Mouse (Mus musculus) v-Abl transformed pro-B cells (cell line): Measurements from ENCODE around the gene Rin1.

ENCODE experiments used
- in situ Hi-C, 2 experiments: fragments of 400-800 bp; cut with MboI; formaldehyde crosslinking; loops; one replicate each; pipeline ENCODE4 v1.15.1; 2025; ENCODE audit not compliant: unreplicated experiment in 2 of 2

Gene Rin1

DNA sequence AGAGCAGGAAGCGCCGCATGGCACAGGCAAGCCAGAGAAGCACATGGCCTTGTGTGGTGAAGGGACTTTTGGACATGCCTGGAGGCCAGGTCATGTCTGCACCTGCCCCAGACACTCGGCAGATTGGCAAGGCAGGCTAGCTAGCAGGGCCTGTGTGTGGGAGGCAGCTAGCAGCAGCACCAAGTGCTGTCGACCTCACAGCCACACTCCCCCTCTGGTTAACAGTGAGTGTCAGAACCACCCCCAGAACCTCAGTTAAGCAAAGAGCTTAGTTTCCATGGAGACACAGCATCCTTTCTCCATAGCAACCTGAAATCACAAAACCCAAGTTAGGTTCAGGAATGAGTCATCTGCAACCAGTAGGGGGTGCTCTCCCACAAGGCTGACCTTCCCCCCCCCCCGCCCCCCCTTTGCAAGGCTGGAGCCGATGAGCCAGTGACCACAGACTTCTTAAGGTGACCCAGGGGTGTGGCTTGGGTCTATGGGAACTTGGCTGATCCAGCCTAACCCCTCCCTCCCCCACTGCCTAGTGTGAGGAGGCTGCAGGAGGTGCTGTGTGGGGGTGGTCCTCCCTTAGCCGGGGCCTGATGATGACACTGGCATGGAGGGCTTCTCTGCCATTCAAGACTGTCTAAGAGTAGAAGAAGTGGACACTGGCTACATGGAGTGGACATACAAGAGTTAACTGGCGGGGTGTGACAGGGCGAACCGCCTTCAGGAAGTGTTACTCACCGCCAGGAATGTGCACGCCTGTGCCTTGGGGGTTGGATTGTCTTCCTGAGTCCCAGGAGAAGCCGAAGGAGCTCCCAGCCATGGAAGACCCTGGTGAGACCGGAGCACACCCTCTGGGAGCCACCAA lies at the start of gene Rin1:
Gene Rin1, plus strand, starts transcription at position 435 of the 859 bp plus-strand sequence.
- in situ Hi-C loops = no loop called here

DNA sequence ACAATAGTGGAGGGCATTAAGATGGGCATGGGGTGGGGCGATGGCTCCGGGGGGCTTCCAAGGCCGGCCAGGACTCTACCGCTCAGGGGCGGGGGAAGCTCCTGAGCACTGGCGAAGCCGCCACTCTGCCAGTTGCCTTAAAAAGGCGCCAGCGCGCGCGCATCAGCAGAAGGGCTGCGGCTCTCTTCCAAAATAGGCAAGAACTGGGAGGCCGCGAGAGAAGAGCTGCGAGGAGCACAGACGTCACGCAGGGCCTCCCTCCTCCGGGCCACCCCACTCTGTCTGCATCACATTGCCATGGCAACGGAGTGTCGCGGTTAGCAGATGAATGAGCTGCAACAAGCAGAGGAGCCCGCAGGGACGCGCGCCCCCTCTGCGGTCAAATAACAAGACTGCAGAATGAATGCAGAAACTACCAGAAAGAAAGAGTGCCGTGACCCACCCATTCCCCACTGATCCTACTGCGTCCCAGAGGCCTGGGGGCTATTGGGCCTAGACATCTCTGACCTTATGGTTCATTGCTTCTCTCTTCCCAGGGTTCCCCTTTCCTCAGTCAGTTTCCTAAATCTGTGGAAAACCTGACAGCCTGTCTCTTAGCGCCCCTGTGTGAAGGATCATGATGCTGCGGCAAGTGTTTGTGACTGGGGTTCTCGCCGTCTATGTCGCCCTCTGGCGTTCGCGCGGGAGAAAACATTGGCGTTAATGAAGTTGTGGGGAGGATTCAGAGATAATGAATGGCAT lies 48.4 kb upstream of the Rin1 start:
- in situ Hi-C loops = loop anchor here (5.0 kb wide), 4 partner anchors 245 to 505 kb away; partner anchors contain the start of genes Rbm4b (in 2 of the 2), 2010003K11Rik (in 1 of the 2) and Rce1 (in 1 of the 2)

DNA sequence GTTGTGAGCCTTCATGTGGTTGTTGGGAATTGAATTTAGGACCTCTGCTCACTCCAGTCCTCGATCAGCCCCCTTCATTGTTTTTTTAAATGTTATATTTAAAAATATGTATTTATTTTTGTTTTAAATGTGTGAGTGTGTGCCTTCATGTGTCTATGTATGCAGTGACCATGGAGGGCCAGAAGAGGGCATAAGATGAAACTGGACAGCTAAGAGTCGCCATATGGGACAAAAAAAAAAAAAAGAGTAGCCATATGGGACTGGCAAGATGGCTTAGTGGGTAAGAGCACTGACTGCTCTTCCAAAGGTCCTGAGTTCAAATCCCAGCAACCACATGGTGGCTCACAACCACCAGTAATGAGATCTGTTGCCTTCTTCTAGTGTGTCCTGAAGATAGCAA lies 46.6 kb upstream of the Rin1 start:
- in situ Hi-C loops = loop anchor here (5.0 kb wide), 4 partner anchors 246 to 506 kb away; partner anchors contain the start of genes Rbm4b (in 2 of the 2), 2010003K11Rik (in 1 of the 2) and Rce1 (in 1 of the 2)

DNA sequence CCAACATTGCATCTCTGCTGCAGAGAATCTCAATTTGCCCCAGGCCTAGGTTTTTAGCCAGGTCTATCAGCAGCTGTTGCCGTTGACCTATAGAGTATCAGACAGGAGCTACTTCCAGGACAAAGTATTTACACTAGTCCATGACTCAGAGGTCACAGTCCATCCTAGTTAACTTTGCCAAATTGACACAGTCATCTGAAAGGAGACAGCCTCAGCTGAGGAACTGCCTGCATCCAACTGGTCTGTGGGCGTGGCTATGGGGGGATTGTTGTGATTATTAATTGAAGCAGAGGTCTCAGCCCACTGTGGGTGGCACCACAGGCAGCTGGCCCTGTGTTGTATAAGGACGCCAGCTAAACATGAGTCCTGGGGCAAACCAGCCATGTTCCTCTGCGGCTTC lies 45.4 kb upstream of the Rin1 start:
- in situ Hi-C loops = loop anchor here (5.0 kb wide), 4 partner anchors 248 to 508 kb away; partner anchors contain the start of genes Rbm4b (in 2 of the 2), 2010003K11Rik (in 1 of the 2) and Rce1 (in 1 of the 2)

DNA sequence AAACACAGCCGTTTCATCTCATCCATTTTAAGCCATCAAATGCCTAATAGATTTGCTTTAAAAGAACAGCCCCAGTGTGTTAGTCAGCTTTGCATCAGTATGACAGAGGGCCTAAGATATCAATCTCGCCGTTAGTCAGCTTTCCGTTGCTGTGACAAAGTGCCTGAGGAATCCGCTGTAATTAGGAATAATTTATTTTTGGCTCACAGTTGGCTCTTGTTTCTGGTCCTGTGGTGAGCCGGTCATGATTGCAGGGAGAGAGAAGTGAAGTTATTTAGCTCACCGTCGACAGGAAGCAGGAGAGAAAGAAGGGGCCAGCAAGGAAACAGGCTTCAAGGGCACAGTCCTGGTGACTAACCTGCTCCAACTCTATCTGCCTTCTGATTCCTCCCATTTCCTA lies 37.1 kb upstream of the Rin1 start:
- in situ Hi-C loops = loop anchor here in 1 of 2 experiments (10.0 kb wide), 1 partner anchor 62 kb away; no protein-coding TSS in a partner anchor

DNA sequence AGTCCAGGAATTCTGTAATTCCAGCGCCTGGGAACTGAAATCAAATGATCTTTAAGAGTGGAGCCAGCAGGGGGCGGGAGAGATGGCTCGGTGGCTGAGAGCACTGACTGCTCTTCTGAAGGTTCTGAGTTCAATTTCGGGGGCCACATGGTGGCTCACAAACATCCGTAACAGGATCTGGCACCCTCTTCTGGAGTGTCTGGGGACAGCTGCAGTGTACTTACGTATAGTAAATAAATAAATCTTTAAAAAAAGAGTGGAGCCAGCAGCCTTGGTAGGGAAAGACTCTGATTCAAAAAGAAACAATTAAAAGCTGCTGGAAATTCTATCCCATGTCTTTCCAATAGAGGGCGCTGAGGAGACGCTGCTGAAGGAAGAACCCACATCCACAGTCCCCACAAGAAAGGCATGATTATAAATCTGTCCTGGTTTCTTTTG lies 35.3 kb upstream of the Rin1 start:
- in situ Hi-C loops = loop anchor here in 1 of 2 experiments (10.0 kb wide), 1 partner anchor 60 kb away; no protein-coding TSS in a partner anchor

DNA sequence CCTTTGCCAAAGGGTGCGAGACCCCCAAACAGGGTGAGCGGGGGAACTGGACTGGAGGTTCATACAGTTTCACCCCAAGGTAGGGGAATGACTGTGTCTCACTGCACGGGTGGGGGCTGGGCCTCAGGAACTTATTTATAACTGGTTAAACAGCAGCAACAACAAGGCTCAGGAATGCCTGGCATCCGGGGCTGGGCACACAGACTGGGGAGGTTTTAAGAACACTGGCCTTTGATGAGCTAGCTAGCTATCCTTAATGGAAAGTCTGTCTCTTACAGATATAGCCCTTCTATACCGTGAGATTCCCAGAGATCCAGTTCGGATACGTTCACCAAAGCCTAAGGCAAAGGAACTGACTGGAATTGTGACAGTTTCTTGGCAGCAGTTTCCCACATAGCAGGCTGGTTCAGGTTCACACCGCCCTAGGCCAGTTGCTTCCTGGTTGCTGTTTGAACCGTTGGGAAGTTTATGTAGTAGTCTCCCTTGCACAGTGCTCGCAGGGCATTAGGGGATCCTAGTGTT lies 34.0 kb upstream of the Rin1 start:
- in situ Hi-C loops = loop anchor here in 1 of 2 experiments (10.0 kb wide), 1 partner anchor 59 kb away; no protein-coding TSS in a partner anchor

DNA sequence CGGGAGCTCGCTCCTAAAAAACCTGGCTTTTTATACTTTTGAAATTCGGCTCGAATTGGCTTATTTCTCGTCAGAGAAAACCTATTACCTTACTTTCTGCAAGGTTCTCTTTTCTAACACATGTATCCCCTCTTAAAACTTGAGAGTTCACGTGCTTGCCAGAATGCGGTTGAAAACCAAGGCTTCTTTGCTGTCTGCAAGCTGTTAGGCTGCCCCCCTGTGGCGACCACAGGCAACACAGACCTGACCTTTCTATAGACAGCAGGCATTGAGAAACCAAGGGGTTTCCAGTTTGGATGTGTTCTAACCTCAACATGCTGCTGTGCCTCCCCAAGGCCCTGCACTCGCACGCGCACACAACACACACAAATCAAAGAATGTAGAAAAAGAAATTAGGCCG lies 33.5 kb upstream of the Rin1 start:
- in situ Hi-C loops = loop anchor here in 1 of 2 experiments (10.0 kb wide), 1 partner anchor 58 kb away; no protein-coding TSS in a partner anchor

DNA sequence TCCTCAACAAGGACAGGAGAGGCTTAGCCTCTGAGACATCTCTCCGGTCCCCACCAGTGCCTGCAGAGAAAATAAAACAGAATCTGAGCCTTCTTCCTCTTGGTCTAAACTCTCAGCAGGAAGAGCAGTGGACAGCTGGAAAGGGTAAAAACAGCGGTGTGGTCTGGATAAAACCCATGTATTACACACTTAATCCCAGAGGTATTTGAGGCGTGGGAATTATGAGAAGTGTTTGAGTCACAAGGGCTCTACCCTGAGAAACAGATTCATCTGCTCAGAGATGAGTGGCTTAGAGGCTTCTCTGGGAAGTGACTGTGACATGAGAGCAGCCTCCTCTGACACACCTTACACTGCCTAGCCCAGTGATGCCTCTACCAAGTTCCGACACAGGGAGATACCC lies 32.7 kb upstream of the Rin1 start:
- in situ Hi-C loops = loop anchor here in 1 of 2 experiments (10.0 kb wide), 1 partner anchor 57 kb away; no protein-coding TSS in a partner anchor

DNA sequence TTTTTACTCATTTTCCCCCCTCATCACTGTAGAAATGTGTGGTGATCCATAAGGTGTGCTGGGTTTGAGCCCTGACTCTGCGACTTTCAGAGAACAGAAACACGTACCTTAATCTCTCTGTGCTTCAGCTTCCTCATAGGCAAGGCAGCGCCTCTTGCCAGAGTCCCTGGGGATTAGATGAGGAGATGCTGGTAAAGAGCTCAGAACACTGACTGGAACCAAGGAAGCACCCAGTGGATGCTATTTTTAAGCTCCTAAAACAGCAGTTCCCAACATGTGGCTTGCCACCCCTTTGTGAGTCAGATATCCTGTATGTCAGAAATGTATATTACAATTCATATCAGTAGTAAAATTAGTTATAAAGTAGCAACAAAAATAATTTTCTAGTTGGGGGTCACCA lies 32.1 kb upstream of the Rin1 start:
- in situ Hi-C loops = loop anchor here in 1 of 2 experiments (10.0 kb wide), 1 partner anchor 57 kb away; no protein-coding TSS in a partner anchor

DNA sequence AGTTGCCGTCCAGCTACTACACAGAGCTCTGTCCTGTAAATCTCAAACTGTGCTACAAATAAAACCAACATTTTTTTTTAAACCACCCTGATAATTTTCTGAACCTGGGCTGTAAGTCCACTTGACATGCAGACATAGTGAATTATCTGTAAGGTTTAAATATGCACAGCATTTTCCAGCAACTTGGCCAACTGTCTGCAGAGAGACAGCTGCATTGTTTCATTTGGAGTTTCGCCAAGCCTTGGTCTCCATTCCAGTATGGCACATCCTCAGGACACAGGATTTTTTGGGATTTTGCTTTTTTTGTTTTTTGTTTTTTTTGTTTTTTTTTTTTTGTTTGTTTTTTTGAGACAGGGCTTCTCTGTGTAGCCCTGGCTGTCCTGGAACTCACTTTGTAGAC lies 28.9 kb upstream of the Rin1 start:
- in situ Hi-C loops = no loop called here

DNA sequence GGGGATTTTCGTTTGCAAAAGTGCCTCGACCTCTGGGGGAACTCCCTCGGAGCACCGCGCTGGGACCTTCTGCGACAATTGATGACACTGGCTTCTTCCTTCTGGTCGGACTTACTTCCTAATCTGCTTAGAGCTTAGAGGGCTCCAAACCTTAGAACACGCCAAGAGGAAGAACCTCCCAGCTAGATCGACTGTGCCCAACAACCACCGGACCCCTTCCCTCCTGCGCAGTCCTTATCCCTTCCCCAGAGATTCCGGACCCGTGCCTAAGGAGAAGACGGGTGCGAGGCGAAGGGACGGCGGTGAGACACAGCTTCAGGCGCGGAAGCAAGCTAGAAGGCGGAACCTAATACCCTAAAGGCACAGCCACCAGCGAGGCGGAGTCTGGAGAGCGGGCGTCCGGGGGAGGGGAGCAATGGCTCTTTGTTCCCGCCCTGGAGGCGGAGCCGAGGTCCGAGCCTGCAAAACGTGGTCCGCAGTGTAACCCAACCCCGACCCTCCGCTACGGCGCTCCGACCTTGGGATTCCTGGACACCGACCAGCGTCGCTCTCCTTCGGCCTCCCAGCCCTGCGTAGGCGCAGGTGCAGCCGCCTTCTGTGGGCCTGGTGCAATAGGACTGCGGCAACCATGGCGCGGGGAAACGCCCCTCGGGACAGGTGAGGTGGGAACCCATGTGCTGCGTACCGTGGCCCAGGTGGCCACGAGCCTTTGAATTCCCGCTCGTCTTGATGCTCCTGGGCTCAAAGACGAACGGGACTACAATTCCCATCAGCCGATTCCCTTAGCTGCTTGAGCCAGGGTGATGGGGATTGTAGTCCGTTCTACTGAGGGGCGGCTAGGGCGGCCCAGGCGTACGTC lies 26.4 kb upstream of the Rin1 start, which contains the start of gene Slc29a2:
Gene Slc29a2, plus strand, starts transcription at position 240 of the 859 bp plus-strand sequence.
- in situ Hi-C loops = no loop called here

DNA sequence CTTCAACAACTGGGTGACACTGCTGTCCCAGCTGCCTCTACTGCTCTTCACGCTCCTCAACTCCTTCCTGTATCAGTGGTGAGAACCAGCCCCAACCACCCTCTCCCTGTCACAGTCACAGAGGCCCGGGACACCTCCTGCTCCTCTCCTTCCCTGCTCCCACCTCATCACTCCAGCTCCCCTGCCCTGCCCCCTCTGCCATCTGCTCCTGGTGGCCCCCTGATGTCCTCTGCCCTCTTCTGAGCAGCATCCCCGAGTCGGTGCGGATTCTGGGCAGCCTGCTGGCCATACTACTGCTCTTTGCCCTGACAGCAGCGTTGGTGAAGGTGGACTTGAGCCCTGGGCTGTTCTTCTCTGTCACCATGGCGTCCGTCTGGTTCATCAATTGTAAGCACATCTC lies 24.2 kb upstream of the Rin1 start:
- in situ Hi-C loops = no loop called here

DNA sequence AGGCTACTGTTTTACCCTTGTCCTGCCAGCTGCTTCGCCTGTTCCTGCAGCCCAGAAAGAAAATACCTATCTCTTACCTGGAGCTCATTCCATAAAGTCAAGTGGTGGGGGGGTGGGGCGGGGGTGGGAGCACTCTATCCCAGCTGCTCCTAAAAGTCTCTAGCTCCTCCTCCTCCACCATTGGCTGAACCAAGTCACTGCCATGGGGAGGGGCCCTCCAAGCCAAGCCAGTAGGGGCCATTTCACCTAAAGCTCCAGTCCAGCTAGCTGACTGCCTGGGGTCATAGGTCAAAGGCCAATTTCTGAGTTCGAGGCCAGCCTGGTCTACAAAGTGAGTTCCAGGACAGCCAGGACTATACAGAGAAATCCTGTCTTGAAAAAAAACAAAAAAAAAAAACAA lies 17.6 kb upstream of the Rin1 start:
- in situ Hi-C loops = no loop called here

DNA sequence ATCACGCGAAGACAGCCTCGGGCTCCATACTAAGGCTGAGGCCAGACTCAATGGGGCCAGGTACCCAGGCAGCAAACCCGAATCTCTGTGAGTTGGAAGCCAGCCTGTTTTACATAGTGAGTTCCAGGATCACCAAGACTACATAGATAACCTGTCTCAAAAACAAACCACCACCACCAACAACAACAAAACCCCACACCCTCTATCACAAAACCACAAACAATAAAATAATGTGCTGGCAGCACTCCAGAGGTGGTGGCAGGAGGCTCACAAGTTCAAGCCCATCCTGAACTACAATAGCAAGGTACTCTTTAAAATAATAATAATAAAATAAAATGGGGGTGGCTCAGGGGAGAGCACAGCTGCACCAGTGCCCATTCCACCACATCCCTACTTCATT lies 13.7 kb upstream of the Rin1 start:
- in situ Hi-C loops = no loop called here

DNA sequence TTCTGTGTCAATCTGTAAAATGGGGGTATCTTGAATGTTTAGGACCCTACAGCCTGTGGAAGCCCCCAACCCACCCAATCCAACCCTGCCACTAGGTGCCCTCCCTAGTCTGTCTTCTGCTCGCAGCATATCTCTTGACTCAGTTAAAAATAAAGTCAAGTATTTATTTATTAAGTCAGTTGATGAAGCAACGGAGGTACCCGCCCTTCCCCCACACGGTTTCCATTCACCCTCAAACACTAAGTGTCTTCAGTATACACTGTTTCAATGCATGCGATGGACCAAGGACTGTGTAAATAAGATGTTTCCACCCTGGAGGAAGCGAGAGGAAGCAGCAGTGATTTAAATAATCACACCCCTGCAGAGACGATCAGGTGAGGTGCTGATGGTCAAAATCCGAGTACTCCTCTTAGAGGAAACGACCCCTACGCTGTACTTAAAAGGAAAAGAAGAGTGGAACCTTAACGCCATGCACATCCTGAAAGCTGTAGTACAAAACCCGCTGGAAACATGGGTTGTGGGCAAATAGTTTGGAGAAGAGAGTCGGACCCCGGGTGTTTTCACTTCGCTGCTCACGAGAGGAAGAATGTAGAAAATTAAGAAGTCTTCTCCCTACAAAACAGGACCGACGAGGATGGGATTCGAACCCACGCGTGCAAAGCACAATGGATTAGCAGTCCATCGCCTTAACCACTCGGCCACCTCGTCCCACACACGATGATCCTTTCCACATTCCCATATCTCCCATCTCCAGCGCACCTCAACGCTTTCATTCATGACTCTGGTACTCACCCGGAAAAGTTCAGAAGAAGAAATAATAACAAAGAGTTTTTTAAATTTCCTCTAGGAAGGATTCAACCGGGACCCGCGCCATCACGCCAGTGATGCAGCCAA lies 12.4 kb upstream of the Rin1 start:
- in situ Hi-C loops = no loop called here

DNA sequence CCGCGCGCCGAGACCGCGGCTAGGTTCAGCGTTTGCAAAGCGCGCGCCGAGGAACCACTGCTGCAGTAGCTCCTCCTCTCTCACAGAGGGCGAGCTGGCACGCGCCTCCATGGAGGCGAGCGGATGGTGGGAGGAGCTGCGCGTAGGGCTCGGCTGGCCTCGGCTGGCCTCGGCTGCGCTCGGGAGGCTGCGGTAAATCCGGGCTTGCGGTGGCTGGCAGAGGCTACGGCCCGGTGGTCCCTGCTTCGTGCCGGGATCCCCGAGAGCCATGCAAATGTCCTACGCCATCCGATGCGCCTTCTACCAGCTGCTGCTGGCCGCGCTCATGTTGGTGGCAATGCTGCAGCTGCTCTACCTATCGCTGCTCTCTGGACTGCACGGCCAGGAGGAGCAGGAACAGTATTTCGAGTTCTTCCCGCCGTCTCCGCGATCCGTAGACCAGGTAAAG lies 11.5 kb upstream of the Rin1 start, which contains the start of the genes B4gat1 and AC124502.3:
Gene B4gat1, plus strand, starts transcription at position 118 of the 448 bp plus-strand sequence.
Gene AC124502.3, plus strand, starts transcription at position 183 of the 448 bp plus-strand sequence.
- in situ Hi-C loops = no loop called here
